Mouse (Mus musculus) hindbrain, embryonic 13.5 days (tissue): ENCODE data around the gene Fam166a. TPM values are rescaled to one million over a fixed set of nuclear protein-coding genes. Genes with fewer than 3 reads are reported as not detected.
A peak's percentile ranks its signal among the peaks of the same experiment; 100 is the strongest.

Experiments
- ATAC-seq: fragments of 200-750 bp; cut with Nextera tagmentation; 2 replicates; pipeline ENCODE4 v1.8.0; 2017; ENCODE audit warnings: moderate TSS enrichment; ENCODE audit not compliant: low FRiP score
- H3K27ac ChIP-seq: fragments of 300-500 bp; sonication (generic); 2 replicates; pipeline ENCODE4 v1.5.1; 2015; ENCODE audit warnings: inconsistent platforms, mild to moderate bottlenecking, moderate library complexity
- H3K27me3 ChIP-seq: fragments of 300-500 bp; sonication (generic); 2 replicates; pipeline ENCODE4 v1.6.1; 2015; ENCODE audit warnings: mild to moderate bottlenecking, inconsistent platforms
- H3K36me3 ChIP-seq: fragments of 300-500 bp; sonication (generic); 2 replicates; pipeline ENCODE4 v1.6.1; 2015; ENCODE audit warnings: mild to moderate bottlenecking, inconsistent platforms
- H3K4me1 ChIP-seq: fragments of 300-500 bp; sonication (generic); replicated peaks from 2 replicates; pipeline ENCODE4 v1.6.1; 2015; ENCODE audit warnings: inconsistent platforms
- H3K4me2 ChIP-seq: fragments of 300-500 bp; sonication (generic); 2 replicates; pipeline ENCODE4 v1.6.1; 2015; ENCODE audit warnings: inconsistent platforms, mild to moderate bottlenecking, moderate library complexity
- H3K4me3 ChIP-seq: fragments of 300-500 bp; sonication (generic); 2 replicates; pipeline ENCODE4 v1.5.1; 2015; ENCODE audit warnings: mild to moderate bottlenecking, inconsistent platforms
- H3K9ac ChIP-seq: fragments of 300-500 bp; sonication (generic); 2 replicates; pipeline ENCODE4 v1.6.1; 2015; ENCODE audit warnings: mild to moderate bottlenecking, inconsistent platforms
- H3K9me3 ChIP-seq: fragments of 300-500 bp; sonication (generic); 2 replicates; pipeline ENCODE4 v1.6.1; 2016; ENCODE audit warnings: inconsistent platforms
- WGBS: fragments of 180-500 bp; shearing (Covaris S2); methylation state at CpG from one replicate; pipeline ENCODE4 v1.1.7; 2015; 5-methylcytosine and 5-hydroxymethylcytosine counted together
- polyA plus RNA-seq: library from polyadenylated mRNA; unstranded; fragments of >200 nt; fragmentation: Nextera tagmentation; extraction: Ambion mirVana; gene quantifications from 2 replicates; pipeline ENCODE4 v1.2.1, GENCODE M21; 2015

Fam166a gene
- polyA plus RNA-seq, 1 experiment from 2014 or later: 0.40 TPM

DNA sequence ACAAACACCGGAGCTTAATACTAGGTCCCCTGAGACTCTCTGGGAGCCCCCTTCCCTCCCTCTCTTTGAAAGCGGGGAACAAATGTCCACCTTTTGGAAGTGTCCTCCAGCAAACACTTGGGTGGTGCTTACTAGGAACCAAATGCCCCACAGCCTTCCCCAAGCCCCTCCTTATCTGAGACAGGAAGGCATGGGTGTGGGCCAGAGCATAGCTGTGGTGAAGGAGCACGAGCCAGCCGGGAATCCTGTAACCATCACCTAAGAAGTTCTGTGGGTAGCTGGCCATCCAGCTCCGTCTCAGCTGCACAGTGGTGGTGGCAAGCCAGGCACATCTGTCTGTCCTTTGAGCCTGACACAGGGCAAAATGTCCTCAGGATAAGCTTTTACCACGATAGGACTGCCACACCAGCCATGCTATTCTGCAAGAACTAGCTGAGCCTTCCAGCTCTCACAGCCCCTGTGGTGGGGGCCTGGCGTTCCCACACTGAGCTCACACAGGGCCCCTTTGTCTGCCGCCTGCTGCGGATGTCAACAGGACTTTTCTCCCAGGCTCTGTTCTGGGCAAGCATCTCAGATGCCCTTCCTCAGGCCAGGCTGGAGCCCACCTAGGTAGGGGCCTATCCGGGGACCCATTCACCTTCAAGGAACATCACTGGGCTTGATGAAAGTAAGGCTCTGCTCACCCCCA is 40.1 kb upstream of the Fam166a start:
- no peaks in the 10 kb centered on the region for H3K9me3 ChIP-seq
- no peaks in the 10 kb centered on the region for H3K36me3 ChIP-seq
- WGBS: 14% methylated on average over 10 of the region's 10 CpGs
- H3K4me2 ChIP-seq: peak overlapping the region; percentile 31
- H3K27ac ChIP-seq: peak overlapping the region; percentile 88
- peak overlapping the region; percentile 58; the same call in 1 of the 2 replicates for H3K9ac ChIP-seq
- H3K4me1 ChIP-seq: peaks cover 76% of the 10 kb centered on the region
- 0 out of 2 replicates have a peak, but pooled peaks cover 5% of the 10 kb centered on the region for H3K27me3 ChIP-seq
- no peak overlapping the region for H3K4me3 ChIP-seq
- ATAC-seq: no peak

GRCm38 (mm10) chr2:25179566-25180217 is 38.9 kb upstream of the Fam166a start:
- H3K27me3 ChIP-seq: 0 out of 2 replicates have a peak, but pooled peaks cover 5% of the 10 kb centered on the region
- no peaks in the 10 kb centered on the region for H3K9me3 ChIP-seq
- peak overlapping the region; percentile 88 for H3K27ac ChIP-seq
- peaks cover 84% of the 10 kb centered on the region for H3K4me1 ChIP-seq
- H3K9ac ChIP-seq: peak overlapping the region; percentile 86
- no peak for ATAC-seq
- peak overlapping the region; percentile 78 for H3K4me2 ChIP-seq
- H3K36me3 ChIP-seq: no peaks in the 10 kb centered on the region
- 26% methylated on average over 15 of the region's 15 CpGs for WGBS
- H3K4me3 ChIP-seq: peak overlapping the region; percentile 78

DNA sequence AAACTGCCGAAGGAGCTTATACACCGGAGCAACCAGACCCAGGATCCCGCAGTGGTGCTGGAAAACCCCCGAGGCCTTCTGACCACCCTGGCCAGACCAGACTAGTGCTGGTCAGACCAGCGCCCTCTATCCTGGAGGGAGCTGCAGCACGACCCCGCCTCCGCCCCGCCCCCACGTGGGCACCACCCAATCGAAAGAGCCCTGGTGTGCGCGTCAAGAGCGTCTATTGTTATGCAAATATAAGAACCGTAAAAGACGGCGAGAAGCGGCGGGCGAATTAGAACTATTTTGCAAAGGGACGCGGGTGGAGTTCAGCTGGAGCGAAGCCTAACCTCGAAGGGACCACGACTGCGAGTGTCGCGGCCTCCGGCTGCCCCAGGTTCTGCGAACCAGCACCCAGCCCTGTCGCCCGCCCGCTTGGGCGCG is 38.1 kb upstream of the Fam166a start, which contains the start of gene Nrarp:
Nrarp (plus strand) TSS at position 281 of the 426 bp plus-strand sequence.
- Histone ChIP-seq H3K9ac (peak within 1 kb of the TSS; percentile 86), H3K27ac (peak within 1 kb of the TSS; percentile 90), H3K27me3 (0 out of 2 replicates have a peak, but pooled peaks cover 5% of the 10 kb centered on the region), H3K4me3 (peak within 1 kb of the TSS; percentile 78), H3K4me1 (peaks cover 84% of the 10 kb centered on the region), H3K9me3 (no peaks in the 10 kb centered on the region), H3K36me3 (no peaks in the 10 kb centered on the region), H3K4me2 (peak within 1 kb of the TSS; percentile 78)
- peak; percentile 91 for ATAC-seq
- WGBS: under 1% methylated on average over 35 of the region's 35 CpGs

DNA sequence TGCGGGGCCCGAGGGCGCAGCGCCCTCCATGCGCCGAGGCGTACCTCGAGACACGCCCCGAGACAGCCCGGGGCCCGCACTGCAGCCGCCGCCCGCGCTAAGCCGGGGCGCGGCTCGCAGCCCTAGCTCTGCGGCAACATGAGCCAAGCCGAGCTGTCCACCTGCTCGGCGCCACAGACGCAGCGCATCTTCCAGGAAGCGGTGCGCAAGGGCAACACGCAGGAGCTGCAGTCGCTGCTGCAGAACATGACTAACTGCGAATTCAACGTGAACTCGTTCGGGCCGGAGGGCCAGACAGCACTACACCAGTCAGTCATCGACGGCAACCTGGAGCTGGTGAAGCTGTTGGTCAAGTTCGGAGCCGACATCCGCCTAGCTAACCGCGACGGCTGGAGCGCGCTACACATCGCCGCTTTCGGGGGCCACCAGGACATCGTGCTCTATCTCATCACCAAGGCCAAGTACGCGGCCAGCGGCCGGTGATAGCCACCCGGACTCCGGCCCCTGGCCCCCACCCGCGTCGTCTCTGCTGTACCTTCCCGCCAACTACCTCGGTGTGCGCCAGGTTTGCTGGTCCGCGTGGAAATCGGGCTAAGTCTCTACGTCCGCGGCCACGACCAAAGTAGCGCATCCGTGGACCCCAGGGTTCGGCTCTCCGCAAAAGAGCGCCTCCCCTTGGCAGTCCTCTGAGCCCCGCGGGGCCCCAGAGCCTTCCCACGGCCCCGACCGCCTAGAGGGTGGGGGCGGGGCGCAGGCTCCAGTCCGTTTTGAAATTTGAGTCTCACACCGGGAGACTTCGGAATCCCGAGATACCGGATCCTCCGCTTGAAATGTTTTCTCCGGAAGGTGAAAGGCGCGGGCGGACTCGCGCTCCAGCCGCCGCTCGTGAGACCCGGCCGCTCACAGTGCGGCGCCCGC is 37.3 kb upstream of the Fam166a start:
- 0 out of 2 replicates have a peak, but pooled peaks cover 5% of the 10 kb centered on the region for H3K27me3 ChIP-seq
- peak overlapping the region; percentile 78 for H3K4me3 ChIP-seq
- H3K9me3 ChIP-seq: no peaks in the 10 kb centered on the region
- WGBS: under 1% methylated on average over 100 of the region's 100 CpGs
- peak overlapping the region; percentile 90 for H3K27ac ChIP-seq
- peak; percentile 41 for ATAC-seq
- no peaks in the 10 kb centered on the region for H3K36me3 ChIP-seq
- peak overlapping the region; percentile 78 for H3K4me2 ChIP-seq
- H3K9ac ChIP-seq: peak overlapping the region; percentile 86
- H3K4me1 ChIP-seq: peaks cover 84% of the 10 kb centered on the region

DNA sequence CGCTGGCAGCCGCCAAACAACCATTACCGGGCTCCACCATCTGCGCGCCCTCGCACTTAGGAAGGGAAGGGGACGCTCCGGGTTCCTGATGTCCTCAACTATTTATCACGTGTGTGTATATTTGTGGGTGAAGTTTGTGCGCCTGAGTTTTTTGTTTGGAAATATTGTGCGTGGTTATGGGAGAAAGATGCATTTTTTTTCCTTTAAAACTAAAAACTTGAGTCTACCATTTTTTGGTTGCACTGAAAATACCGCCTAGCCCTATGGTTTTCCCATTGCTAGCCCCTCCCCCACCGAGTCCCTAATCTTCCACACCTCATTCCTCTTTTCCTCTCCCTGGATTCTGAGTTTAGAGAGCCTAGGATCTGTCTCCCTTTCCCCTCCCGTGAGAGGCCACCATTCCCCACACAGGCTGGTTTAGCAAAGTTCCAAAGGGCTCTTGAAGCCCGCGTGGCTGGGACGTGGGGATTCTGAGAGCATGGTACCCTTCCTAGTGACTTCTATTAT is 36.6 kb upstream of the Fam166a start:
- under 1% methylated on average over 17 of the region's 17 CpGs for WGBS
- no peaks in the 10 kb centered on the region for H3K36me3 ChIP-seq
- peaks cover 82% of the 10 kb centered on the region for H3K4me1 ChIP-seq
- no peaks in the 10 kb centered on the region for H3K9me3 ChIP-seq
- no peak for ATAC-seq
- H3K4me3 ChIP-seq: peak overlapping the region; percentile 78
- peak overlapping the region; percentile 90 for H3K27ac ChIP-seq
- peak overlapping the region; percentile 86 for H3K9ac ChIP-seq
- H3K27me3 ChIP-seq: 0 out of 2 replicates have a peak, but pooled peaks cover 5% of the 10 kb centered on the region
- H3K4me2 ChIP-seq: peak overlapping the region; percentile 78

GRCm38 (mm10) chr2:25182664-25183063 is 35.9 kb upstream of the Fam166a start:
- Histone ChIP-seq H3K4me2 (peak overlapping the region; percentile 78), H3K36me3 (no peaks in the 10 kb centered on the region), H3K9me3 (no peaks in the 10 kb centered on the region), H3K27ac (peak overlapping the region; percentile 58), H3K27me3 (0 out of 2 replicates have a peak, but pooled peaks cover 5% of the 10 kb centered on the region), H3K4me3 (peak overlapping the region; percentile 78), H3K9ac (peak overlapping the region; percentile 65), H3K4me1 (peaks cover 75% of the 10 kb centered on the region)
- no peak for ATAC-seq
- 4% methylated on average over 6 of the region's 6 CpGs for WGBS

GRCm38 (mm10) chr2:25183336-25183735 is 35.2 kb upstream of the Fam166a start:
- 34% methylated on average over 2 of the region's 2 CpGs for WGBS
- Histone ChIP-seq H3K27me3 (0 out of 2 replicates have a peak, but pooled peaks cover 5% of the 10 kb centered on the region), H3K4me3 (peak overlapping the region; percentile 78), H3K27ac (no peak overlapping the region), H3K36me3 (no peaks in the 10 kb centered on the region), H3K9me3 (no peaks in the 10 kb centered on the region), H3K4me2 (peak overlapping the region; percentile 78), H3K4me1 (peaks cover 68% of the 10 kb centered on the region), H3K9ac (peak overlapping the region; percentile 65)
- ATAC-seq: no peak

- ATAC-seq: no peak
- WGBS: 87% methylated on average over 7 of the region's 7 CpGs
- Histone ChIP-seq H3K27ac (peak overlapping the region; percentile 94), H3K4me1 (peaks cover 58% of the 10 kb centered on the region), H3K4me2 (peak overlapping the region; percentile 78), H3K27me3 (no peaks in the 10 kb centered on the region), H3K9me3 (no peaks in the 10 kb centered on the region), H3K36me3 (no peaks in the 10 kb centered on the region), H3K4me3 (no peak overlapping the region), H3K9ac (no peak overlapping the region)
These were observed 34.0 kb upstream of the Fam166a start for GRCm38 (mm10) chr2:25184496-25184895.

DNA sequence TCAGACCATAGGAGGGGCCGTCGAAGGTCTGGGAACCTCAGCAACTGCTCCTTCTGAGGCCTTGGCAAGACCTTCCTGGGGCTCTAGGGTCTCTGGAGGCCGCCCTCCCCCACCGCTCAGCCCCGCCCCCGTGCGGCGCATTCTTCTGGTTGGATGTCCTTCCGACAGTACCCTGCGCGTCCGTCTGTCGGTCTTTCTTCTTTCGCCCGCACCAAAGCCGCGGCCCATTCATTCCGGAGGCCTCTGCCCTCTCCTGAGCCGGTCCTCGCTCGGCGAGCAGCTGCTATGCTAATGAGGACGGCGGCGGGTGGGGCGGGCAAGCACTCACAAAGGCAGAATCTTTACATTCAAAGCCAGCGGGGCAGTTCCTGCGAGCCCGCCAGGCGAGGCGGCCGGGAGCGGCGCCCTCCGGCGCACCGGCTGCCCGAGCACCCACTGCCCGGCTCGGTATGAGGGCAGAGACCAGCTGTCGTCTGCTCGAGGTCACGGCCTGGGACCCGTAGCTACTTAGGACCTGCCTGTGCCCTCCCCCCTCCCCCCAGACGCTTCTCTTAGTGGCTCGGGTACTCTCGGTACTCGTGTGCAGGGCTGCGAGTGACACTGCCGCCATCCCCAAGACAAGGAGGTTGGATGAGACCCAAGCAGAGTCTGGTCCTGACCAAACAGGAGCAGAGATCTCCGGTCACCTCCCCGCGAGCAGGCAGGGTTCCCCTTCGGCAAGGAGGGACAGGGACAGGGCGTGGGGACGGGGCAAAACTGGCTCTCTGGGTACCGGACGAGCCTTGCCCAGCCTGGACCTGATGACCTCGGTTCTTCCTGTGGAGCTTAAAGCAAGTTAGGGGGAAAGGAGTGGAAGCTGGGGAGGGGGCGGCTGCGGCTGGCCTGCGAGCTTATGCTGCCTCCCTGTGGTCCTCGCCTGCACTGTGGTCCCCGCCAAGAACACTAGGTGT is 32.6 kb upstream of the Fam166a start:
- peak; percentile 72 for ATAC-seq
- under 1% methylated on average over 64 of the region's 64 CpGs for WGBS
- Histone ChIP-seq H3K27me3 (no peaks in the 10 kb centered on the region), H3K36me3 (no peaks in the 10 kb centered on the region), H3K27ac (peak overlapping the region; percentile 94), H3K4me3 (peak overlapping the region; percentile 49), H3K4me1 (peaks cover 50% of the 10 kb centered on the region), H3K9ac (peak overlapping the region; percentile 80), H3K4me2 (peak overlapping the region; percentile 78), H3K9me3 (no peaks in the 10 kb centered on the region)

DNA sequence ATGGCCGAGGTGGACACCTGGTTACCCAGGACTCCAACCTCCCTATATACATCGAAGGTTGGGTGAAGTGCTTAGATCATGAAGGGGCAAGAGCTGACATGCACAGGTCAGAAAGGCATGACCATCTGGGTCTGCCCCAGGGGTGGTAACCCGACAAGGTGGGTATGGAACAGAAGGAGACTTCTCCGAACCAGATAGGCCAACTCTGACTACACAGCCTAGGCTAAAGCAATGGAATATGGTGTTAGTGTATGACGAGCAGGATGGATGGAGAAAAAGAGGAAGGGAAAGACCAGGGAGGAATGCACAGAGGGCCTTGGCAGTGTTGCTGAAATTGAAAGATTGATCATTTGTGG is 32.0 kb upstream of the Fam166a start:
- H3K36me3 ChIP-seq: no peaks in the 10 kb centered on the region
- ATAC-seq: no peak
- no peaks in the 10 kb centered on the region for H3K9me3 ChIP-seq
- peak overlapping the region; percentile 78 for H3K4me2 ChIP-seq
- 28% methylated on average over 5 of the region's 5 CpGs for WGBS
- peaks cover 44% of the 10 kb centered on the region for H3K4me1 ChIP-seq
- peak overlapping the region; percentile 49 for H3K4me3 ChIP-seq
- H3K27ac ChIP-seq: peak overlapping the region; percentile 94
- H3K27me3 ChIP-seq: no peaks in the 10 kb centered on the region
- no peak overlapping the region; the same call in 1 of the 2 replicates for H3K9ac ChIP-seq

DNA sequence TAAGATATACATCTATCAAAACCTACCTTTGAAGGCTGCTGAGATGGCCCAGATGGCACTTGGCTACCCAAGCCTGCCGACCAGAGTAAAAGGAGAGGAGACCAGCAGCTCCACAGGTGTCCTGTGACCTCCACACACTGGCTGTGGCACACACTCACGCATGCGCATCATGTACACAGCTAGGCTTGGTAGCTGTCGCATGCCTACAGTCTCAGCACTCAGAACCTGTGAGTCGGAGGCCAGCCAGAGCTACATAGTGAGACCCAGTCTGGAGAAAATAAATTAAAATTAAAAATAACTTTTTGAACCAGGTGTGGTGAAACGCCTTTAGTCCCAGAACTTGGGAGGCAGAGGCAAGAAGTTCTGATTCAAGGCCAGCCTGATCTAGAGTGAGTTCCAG is 30.7 kb upstream of the Fam166a start:
- H3K9me3 ChIP-seq: no peaks in the 10 kb centered on the region
- peaks cover 34% of the 10 kb centered on the region for H3K4me1 ChIP-seq
- ATAC-seq: no peak
- H3K9ac ChIP-seq: no peak overlapping the region
- WGBS: 87% methylated on average over 6 of the region's 6 CpGs
- no peaks in the 10 kb centered on the region for H3K36me3 ChIP-seq
- no peak overlapping the region for H3K4me2 ChIP-seq
- no peak overlapping the region for H3K4me3 ChIP-seq
- no peaks in the 10 kb centered on the region for H3K27me3 ChIP-seq
- H3K27ac ChIP-seq: no peak overlapping the region
